Mouse (Mus musculus) heart, postnatal 10 days (tissue): ENCODE data around the gene Spindoc. TPM values are rescaled to one million over a fixed set of nuclear protein-coding genes. Genes with fewer than 3 reads are reported as not detected.

Source experiments
- DNase-seq, 2 experiments: peaks; one replicate each; pipeline ENCODE4 v3.0.0; 2021
- intact Hi-C: fragments of 180-260 bp; cut with DNase I; formaldehyde crosslinking; loops from one replicate; pipeline ENCODE4 v1.15.1; 2025
- total RNA-seq, 2 experiments: library from RNA; stranded (reverse); gene quantifications; 2 replicates each; pipeline ENCODE4 v1.2.3; 2021

The Spindoc gene
- total RNA-seq, result 10 to 100 TPM; 27.2 to 28.5 TPM

DNA sequence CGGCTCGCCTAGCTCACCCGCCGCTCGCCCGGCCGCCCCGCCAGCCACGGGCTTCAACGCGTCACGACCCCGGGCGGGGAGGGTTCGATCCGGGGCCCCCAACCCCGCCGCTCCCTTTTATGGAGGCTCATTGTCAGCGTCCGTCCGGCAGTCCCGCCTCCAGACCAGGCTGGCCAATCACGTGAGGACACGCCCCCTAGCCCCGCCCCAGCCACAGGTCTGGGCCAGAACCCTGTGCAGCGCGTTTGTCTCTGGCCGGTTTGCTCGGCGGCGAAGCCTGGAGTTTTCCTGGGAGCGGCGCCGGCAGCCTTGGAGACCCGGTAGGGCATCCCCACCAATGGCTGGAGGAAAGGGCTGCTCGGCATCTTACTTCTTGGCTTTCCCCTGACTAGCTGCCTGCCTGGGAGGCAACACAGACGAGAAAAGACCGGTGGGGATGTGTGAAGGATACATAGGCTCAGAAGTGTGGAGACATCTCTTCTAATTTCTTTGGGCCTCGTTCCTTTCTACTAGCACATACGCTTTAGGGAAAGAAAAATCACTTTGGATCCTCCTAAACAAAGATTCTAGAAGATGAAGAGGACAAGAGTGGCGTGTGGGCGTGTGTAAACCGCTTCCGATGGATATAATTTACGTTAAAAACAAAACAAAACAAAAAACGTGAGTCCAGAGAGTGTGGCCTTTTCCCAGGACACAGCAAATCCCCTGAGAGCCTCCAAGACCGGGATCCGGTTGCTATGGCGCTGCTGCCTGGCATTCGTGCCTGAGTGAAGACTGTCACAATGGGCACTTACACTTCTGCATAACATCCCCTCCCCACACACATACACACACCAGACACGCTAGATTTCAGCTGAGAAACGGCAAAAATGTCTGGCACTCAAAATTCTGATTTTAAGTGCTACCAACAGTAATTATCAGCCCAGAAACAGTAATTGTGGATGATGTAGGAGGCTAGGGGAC, at the start of gene Spindoc:
TSS of gene Spindoc (minus strand) at position 92 of the 963 bp plus-strand sequence.
- intact Hi-C loops, result loop anchor here (2.0 kb wide), 1 partner anchor 36 kb away; no protein-coding TSS in a partner anchor
- peak; percentile 99 to 100 for DNase-seq

DNA sequence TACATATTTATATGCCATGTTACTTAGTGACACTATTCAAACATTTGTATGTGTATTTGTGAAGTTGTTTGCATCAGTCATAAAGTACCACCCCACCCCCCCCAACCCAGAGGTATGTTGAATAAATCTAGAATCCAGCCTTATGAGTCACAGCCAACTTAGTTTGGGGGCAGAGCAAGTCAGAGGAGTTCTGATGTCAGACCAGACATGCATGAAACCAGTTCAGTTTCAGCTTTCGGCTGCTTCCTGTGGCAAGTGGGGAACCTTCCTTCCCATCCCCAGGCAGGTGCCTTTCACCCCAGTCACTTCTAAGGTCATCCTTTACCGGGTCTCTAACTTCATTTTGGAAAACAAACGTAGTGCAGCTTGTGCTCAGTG, 42.6 kb upstream of the Spindoc start:
- intact Hi-C loops, result no loop called here
- no peak for DNase-seq

GRCm38 (mm10) chr19:7424590-7425397, 42.0 kb upstream of the Spindoc start:
- intact Hi-C loops, result loop anchor here (5.0 kb wide), 1 partner anchor 362 kb away; no protein-coding TSS in a partner anchor
- peak in 1 of 2 experiments; percentile 22 for DNase-seq

DNA sequence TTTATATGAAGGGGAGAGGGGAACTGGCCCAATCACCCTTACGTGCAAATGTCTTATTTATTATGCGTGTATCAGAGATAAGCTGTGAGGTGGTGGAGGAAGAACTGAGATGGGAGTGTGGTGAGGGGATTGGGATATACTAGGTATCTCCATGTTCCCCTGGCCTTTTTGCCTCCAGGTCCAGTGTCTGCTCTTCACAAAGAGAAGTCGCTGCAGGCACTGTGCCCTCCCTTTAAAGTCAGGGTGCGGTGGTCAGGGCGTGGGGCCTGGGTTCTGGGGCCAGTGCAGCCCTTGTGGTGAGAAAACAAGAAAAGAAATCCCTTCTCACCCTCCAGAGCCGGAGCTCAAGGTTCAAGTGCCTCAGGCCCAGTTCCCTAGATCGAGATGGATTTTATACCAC, 41.3 kb upstream of the Spindoc start:
- DNase-seq, result no peak
- intact Hi-C loops, result loop anchor here (5.0 kb wide), 1 partner anchor 362 kb away; no protein-coding TSS in a partner anchor

GRCm38 (mm10) chr19:7423656-7424030, 40.8 kb upstream of the Spindoc start:
- DNase-seq, result no peak
- intact Hi-C loops, result loop anchor here (2.0 to 5.0 kb wide), 2 partner anchors 189 to 361 kb away; no protein-coding TSS in a partner anchor

DNA sequence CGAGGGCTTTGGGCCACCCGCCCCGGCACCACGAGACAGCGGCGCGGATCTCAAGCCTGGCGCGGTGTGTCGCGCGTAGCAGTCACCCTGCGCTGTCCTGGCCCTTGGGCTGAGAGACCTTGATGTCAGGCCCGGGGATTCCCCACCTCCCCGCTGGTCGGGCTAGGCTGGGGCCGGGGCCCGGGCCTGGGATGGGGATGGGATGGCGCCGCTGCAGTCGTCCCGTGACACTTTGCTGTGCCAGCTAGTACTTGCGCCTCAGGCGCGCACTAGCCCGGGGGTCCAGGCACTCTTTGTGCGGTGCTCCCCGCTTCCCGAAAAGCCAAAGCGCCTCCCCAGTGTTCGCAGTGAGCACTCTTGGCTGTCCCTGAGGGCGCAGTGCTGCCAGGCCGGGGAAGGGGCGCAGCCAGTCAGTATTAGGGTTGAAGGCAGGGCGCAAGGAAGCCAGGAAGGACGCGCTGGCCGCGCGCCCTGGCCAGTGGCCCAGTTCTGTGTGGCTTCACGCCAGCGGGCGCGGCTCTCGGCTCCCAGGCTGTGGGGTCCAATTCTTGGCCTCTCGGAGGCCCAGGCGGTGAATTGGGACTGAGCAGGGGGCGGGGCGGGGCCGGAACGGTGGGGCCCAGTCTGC, 40.3 kb upstream of the Spindoc start:
- intact Hi-C loops, result loop anchor here (2.0 to 5.0 kb wide), 2 partner anchors 188 to 361 kb away; no protein-coding TSS in a partner anchor
- peak; percentile 95 to 96 for DNase-seq

DNA sequence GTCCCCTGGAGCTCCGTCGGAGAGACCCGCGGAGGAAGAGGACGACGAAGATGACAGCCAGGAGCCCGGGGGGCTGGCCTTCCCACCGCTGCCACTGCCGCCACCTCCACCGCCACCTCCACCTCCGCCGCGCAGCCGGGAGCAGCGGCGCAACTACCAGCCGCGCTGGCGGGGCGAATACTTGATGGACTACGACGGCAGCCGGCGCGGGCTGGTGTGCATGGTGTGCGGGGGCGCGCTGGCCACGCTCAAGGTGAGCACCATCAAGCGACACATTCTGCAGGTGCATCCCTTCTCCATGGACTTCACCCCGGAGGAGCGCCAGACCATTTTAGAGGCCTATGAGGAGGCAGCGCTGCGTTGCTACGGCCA, 39.8 kb upstream of the Spindoc start:
- intact Hi-C loops, result loop anchor here (2.0 to 5.0 kb wide), 2 partner anchors 188 to 360 kb away; no protein-coding TSS in a partner anchor
- peak in 1 of 2 experiments; percentile 29 for DNase-seq

- intact Hi-C loops, result loop anchor here (2.0 to 5.0 kb wide), 2 partner anchors 187 to 360 kb away; no protein-coding TSS in a partner anchor
- peak; percentile 47 to 57 for DNase-seq
These were observed 39.1 kb upstream of the Spindoc start for GRCm38 (mm10) chr19:7421602-7422591.

DNA sequence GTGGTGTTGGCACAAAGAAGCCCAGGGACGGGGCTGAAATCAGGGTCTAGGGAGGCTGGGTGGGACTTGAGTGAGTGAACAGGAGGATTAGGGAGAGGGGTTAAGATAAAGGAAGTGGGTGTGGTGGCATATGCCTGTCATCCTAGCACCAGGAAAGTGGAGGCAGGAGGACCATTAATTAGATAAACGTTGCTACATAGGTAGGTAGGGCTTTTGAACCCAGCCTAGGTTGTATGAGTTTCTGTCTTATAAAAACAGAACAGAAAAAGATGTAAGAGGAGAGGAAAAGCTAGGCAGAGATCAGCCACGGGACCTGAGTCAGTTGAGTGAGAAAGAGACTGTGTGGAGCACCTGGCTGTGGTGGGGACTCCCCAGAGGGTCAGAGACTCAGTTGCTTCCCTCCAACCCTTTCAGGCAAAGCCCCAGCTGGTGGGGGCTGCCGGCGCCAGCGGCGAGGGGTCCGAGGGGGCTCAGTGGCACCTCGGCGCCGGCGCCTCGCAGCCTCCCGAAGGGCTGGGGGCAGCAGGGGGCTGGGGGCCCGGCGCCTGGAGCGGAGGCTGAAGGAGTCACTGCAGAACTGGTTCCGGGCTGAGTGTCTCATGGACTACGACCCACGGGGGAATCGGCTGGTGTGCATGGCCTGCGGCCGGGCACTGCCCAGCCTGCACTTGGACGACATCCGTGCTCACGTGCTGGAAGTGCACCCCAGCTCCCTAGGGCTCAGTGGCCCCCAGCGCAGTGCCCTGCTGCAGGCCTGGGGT, 38.2 kb upstream of the Spindoc start:
- intact Hi-C loops, result loop anchor here (5.0 kb wide), 1 partner anchor 359 kb away; no protein-coding TSS in a partner anchor
- no peak for DNase-seq

DNA sequence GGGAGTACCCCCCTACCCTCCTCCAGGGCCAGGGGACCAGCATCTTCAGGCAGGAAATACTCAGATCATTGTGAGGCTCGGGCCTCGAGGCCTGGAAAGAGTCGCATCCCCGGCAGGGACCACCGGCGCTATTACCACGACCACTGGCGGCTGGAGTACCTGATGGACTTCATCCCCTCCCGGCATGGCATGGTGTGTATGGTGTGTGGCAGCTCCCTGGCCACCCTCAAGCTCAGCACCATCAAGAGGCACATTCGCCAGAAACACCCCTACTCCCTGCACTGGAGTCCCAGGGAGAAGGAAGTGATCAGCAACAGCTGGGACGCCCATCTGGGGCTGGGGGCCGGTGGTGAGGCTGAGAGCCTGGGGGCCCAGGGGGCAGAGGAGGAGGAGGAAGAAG, 37.3 kb upstream of the Spindoc start:
- no peak for DNase-seq
- intact Hi-C loops, result loop anchor here (5.0 kb wide), 1 partner anchor 358 kb away; no protein-coding TSS in a partner anchor

DNA sequence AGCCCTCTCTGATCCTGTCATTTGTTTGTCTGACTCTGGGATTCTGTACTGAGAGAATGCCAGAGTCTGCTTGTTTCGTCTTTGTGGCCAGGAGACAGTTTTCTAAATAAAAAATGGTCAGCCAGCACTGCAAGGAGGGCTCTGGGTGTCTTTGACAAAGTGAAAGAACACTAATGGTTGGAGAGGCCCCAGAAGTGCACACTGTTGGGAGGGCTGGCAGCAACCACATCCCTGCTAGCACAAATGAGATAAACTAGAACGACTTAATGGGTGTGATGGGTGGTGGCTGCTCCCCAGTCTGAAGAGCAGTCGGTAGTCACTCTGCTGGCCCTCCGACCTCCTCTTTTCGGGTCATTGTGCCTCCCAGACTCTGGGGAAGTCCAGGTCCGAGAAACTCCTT, 36.3 kb upstream of the Spindoc start:
- intact Hi-C loops, result loop anchor here (2.0 kb wide), 3 partner anchors 36 to 152 kb away; partner anchors contain the start of genes Rcor2 and Spindoc
- DNase-seq, result peak in 1 of 2 experiments; percentile 30

DNA sequence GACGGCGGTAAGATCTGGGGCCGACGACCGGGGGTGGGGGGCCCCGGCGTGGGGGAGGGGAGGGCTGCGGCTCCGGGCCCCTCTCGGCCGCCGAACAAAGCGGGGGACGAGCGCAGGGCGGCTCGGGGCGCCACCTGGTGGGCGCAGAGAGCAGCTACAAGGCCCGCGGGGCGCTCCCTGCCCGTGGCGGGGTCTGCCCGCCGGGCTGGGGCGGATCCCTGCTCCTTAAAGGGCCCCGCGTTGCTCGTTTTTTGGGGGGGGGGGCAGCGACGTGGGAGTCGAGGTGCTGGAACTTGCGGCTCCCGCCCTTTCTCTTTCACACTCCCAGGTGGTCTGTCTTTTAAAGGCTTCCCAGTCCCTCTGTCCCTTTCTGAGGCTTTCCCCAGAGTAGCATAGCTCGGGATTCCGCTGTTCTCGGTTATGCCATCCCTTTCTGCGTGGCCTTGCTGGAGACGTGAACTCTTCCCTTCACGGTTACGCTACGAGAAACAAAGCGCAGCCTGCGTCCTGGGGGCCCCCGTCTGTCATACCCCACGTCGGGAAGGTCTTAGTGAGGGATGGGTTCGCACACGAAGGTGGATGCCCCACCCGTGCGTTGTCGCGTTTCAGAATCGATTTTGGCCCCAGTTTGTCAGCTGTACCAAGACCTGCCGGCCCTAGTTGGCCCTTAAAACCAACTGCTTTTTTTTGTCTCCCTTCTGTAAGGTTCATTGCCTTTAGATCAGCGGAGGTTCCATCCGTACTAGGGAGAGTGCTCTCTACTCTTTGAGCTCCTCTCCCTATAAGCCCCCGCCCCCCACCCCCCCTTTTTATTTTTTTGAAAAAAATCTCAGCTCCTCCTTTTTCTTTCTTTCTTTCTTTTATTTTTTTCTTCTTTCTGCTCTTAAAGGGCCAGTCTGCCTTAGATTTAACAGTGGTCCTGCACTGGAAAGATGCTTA, 35.4 kb upstream of the Spindoc start:
- intact Hi-C loops, result loop anchor here (2.0 kb wide), 4 partner anchors 35 to 185 kb away; partner anchors contain the start of genes Rcor2 and Spindoc
- DNase-seq, result peak; percentile 91

DNA sequence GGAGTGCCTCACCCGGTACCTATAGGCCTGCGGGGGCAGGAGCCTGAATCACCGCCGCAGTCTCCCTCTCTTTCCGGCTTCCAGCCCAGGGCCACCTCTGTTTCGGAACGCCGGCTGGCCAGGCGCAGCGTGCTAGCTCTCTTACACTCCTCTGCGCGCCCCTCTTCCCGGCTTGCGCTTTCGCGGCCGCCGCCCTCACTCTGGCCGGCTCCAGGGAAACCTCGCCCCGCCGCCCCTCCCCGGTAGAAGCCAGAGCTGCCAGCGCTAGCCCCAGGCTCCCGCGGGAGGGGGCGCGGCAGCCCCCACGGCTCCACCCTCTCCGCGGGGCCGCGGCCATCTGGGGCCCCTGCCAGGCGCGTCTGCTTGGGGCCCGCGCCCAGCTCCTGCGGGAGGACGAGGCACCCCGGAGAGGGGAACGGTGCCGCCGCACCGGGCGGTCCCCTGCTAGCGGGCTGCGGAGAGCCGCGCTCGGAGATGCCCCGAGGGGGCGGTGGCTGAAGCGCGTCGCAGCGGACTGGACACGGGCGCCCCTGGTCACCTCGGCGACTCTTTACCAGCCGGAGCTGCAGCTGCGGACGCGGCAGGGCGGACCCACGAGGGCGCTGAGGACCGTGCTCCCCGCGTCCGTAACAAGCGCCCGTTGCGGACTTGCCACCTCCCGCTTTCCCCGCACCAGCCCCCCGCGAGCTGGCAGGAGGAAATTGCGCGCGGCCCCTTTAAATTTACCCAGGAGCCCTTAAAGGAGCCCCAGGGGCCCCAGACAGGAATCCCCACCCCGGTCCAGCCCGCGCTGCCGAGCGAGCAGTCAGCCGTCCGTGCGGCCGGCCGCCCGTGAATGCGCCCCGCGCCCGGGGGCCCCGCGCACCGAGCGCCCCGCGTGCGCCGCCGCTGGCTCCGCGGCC, 34.3 kb upstream of the Spindoc start, which contains the start of gene 2700081O15Rik:
TSS of gene 2700081O15Rik (plus strand) at position 792 of the 902 bp plus-strand sequence.
- intact Hi-C loops, result loop anchor here (2.0 kb wide), 1 partner anchor 184 kb away; no protein-coding TSS in a partner anchor
- peak; percentile 86 to 90 for DNase-seq

GRCm38 (mm10) chr19:7415916-7416833, 33.4 kb upstream of the Spindoc start:
- intact Hi-C loops, result loop anchor here (2.0 kb wide), 1 partner anchor 183 kb away; no protein-coding TSS in a partner anchor
- DNase-seq, result peak; percentile 40 to 41

- DNase-seq, result no peak
- intact Hi-C loops, result no loop called here
These were observed 29.6 kb upstream of the Spindoc start for GRCm38 (mm10) chr19:7412361-7412760.
